Mouse (Mus musculus) olfactory bulb, adult 2 months (tissue): ENCODE data around the gene Dip2c. TPM values are rescaled to one million over a fixed set of nuclear protein-coding genes. Genes with fewer than 3 reads are reported as not detected.

Experiments
- H3K27ac ChIP-seq: fragments of 200-500 bp; 2 replicates; pipeline ENCODE4 v1.5.1; 2012; ENCODE audit warnings: low read depth, low read length; ENCODE audit not compliant: insufficient read depth
- H3K4me1 ChIP-seq: fragments of 200-500 bp; 2 replicates; pipeline ENCODE4 v1.6.1; 2012; ENCODE audit warnings: low read length; ENCODE audit not compliant: control insufficient read depth, insufficient read depth
- H3K4me3 ChIP-seq: fragments of 200-500 bp; 2 replicates; pipeline ENCODE4 v1.5.1; 2012; ENCODE audit warnings: mild to moderate bottlenecking, low read depth, low read length, moderate library complexity; ENCODE audit not compliant: insufficient read depth
- CTCF ChIP-seq: fragments of 200-500 bp; IDR thresholded peaks from 2 replicates; pipeline ENCODE4 v1.5.1; 2012; ENCODE audit warnings: low read depth, mild to moderate bottlenecking, low read length, moderate library complexity; ENCODE audit not compliant: insufficient read depth
- POLR2A ChIP-seq: fragments of 200-500 bp; IDR thresholded peaks from 2 replicates; pipeline ENCODE4 v1.6.1; 2012; ENCODE audit warnings: mild to moderate bottlenecking, low read depth, low read length, moderate library complexity; ENCODE audit not compliant: insufficient read depth
- WGBS: fragments of 180-500 bp; shearing (Covaris S2); methylation state at CpG from one replicate; pipeline ENCODE4 v1.1.7; 2018; 5-methylcytosine and 5-hydroxymethylcytosine counted together
- polyA plus RNA-seq: library from polyadenylated mRNA; stranded (reverse); fragments of >200 nt; gene quantifications from 2 replicates; pipeline ENCODE4 v1.2.4, GENCODE M21; 2012; ENCODE audit warnings: low replicate concordance; ENCODE audit not compliant: missing spikeins, insufficient read depth, insufficient read length

The Dip2c gene
- polyA plus RNA-seq, 1 experiment, result 117 TPM

DNA sequence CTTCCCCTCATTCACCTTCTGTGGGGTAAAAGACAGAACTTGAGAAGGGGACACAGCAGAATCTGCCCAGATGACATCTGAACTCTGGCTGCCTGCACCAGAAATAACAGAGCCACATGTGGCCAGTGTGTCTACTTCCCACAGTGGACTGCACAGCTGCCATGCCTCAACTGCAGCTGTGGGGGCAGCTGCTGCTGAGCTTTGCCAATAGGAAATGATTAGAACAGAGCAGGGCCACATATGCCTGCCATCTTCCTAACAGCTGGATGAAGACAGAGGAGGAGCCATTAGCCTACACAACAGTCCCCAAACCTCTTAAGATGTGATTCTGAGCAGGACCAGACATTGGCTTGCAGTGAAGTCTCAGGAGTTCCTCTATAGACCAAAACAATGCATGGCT, 419.5 kb downstream of the Dip2c start:
- TF ChIP-seq CTCF, result no peak
- TF ChIP-seq POLR2A, result no peak
- no peak overlapping the region for H3K27ac ChIP-seq
- H3K4me3 ChIP-seq, result no peak overlapping the region
- H3K4me1 ChIP-seq, result no peaks in the 10 kb centered on the region

DNA sequence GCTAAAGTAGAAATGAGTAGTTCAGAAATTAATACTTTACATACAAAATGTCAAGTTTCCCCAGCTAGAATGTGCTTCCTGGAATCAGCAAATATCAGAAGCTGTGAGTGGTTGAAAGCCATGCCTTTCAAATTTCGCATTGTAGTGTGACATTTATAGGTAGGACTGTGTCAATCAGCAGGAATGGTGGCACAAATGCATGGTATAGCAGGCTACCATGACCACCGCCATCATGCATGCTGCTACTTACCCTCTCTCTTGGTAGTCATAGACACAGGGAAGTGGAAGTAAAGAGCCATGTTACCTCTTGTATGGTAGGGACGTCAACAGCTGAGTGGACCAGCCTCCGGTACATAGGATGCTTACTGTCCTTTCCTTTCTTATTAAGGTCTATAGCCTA, 421.0 kb downstream of the Dip2c start:
- TF ChIP-seq CTCF (no peak), POLR2A (no peak)
- Histone ChIP-seq H3K27ac (no peak overlapping the region), H3K4me3 (no peak overlapping the region), H3K4me1 (no peaks in the 10 kb centered on the region)
- WGBS, result 97% methylated on average over 4 of the region's 4 CpGs

DNA sequence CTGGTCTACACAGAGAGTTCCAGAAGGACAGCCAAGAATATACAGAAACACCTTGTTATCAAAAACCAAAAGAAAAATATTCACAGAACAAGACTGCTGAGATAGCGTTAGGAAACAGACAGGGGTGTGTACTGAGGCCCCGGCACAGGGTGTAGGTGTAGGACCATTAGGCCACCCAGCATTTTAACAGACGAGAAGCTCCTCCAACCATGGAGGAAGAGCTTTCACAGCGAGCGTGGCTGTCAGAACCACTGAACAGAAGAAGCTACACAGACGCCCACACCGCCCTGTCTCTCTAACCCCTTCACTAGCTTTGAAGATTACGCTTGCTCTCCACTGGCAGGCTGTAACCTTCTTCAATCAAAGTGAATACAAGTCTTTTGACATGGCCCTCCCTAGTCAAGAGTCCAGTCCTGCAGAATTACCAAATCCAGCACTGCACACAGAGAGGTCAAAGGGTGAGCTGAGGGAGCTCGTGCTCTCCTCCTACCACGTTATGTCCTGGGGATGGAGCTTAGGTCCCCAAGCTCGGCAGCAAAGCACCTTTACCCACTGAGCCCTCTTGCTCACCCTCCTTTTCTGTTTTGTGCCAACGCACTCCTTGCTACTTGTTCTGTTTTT, 426.4 kb downstream of the Dip2c start:
- TF ChIP-seq CTCF (no peak), POLR2A (no peak)
- no peak overlapping the region for H3K4me3 ChIP-seq
- H3K27ac ChIP-seq, result no peak overlapping the region
- H3K4me1 ChIP-seq, result peaks cover 5% of the 10 kb centered on the region; the same call in 1 of the 2 replicates
- WGBS, result 60% methylated on average over 12 of the region's 12 CpGs

DNA sequence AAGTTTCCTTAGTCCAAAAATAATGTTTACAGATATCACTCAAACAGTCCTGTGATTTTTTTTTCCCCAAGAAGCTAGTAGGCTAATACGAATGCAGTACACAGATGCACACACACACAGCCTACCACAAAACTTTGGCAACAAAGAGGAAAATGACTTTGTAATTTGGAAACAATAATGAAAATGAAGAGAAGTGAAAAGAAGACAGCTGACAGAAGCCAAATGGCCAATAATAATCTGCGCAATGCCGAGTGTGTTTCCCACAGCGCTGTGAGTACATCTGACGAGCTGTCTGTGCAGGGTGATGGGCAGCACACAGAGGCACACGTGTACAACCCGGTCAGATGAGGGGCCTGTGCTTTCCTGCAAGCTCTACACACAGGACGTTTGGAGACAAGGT, 430.4 kb downstream of the Dip2c start:
- no peak overlapping the region for H3K27ac ChIP-seq
- 93% methylated on average over 8 of the region's 8 CpGs for WGBS
- no peak for TF ChIP-seq CTCF
- no peak for TF ChIP-seq POLR2A
- no peak overlapping the region for H3K4me3 ChIP-seq
- peaks cover 5% of the 10 kb centered on the region; the same call in 1 of the 2 replicates for H3K4me1 ChIP-seq

DNA sequence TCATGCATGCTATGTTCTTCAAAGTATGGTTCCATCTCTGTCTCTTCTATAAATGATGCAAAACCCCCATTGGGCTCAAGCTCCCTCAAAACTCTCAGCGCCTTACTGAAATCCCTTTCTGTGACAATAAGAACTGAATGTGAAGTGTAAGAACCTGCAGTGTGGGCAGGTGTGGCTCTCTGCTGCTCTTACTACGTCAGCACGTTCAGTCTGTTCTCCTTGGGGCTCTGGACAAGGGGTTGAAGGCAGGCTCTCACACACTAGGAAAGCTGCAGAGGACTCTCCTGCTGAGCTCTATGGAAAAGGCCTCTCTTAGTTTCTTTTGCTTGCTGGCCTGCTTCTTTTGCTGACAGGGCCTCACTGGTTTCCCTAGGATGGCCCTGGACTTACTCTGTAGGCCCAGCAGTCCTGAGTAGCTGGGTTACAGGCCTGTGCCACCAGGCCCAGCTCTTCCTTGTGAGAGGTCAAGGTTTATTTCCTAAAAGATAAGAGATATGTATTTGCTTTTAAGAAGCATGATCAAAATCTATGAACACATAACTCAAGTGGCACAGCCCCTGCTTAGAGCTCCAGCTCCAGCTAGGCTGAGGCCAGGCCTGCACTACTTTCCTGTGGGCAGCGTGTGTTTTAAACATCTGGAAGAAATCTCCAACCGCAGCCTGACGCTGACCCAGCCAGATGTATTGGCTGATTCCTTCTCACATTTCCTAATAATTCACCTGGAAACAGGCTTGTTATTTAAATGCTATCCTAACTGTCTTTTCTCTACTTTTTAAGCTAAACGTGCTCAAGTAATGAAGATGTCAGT, 432.3 kb downstream of the Dip2c start:
- no peak for TF ChIP-seq CTCF
- no peak for TF ChIP-seq POLR2A
- H3K4me1 ChIP-seq, result no peaks in the 10 kb centered on the region; the same call in 1 of the 2 replicates
- WGBS, result 87% methylated on average over 7 of the region's 7 CpGs
- H3K27ac ChIP-seq, result no peak overlapping the region
- H3K4me3 ChIP-seq, result no peak overlapping the region

DNA sequence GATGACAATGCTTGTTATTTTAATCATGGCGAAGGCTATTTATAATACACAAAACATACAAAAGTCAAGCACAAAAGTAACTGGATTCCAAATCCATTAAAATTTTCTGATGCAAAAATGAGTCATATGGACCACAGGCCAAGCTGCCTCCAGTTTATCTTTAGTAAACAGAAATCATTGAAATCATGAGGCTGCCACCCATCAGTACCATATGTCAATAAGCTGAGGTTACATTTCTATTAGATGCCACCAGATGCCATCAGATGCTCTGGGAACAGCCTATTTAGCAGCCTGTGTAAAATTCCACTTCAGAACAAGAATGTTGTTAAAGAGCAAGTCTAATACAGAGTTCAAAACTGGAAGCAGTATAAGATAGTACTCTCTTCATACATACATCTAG, 436.1 kb downstream of the Dip2c start:
- Histone ChIP-seq H3K4me1 (no peaks in the 10 kb centered on the region; the same call in 1 of the 2 replicates), H3K27ac (no peak overlapping the region), H3K4me3 (no peak overlapping the region)
- 94% methylated on average over 1 of the region's 1 CpGs for WGBS
- TF ChIP-seq POLR2A (no peak), CTCF (no peak)

DNA sequence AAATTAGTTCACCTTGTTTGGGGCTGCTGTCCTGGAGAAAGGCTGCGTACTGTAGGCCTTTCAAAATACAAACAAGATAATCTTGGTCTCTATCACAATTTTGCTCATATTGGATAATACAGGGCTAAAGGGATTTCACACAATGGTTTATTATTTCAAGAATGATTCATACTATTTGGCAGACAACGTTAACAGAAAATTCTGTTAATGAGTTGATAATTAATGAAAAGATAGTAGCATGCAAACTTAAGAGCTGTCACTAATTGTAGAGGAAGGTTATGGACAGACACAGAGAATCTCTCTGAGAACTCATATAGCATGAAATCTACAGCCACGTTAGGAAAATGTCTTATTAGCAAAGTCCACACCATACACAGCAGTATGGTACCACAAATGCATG, 436.6 kb downstream of the Dip2c start:
- Histone ChIP-seq H3K4me1 (no peaks in the 10 kb centered on the region; the same call in 1 of the 2 replicates), H3K27ac (no peak overlapping the region), H3K4me3 (no peak overlapping the region)
- WGBS, result 74% methylated on average over 3 of the region's 3 CpGs
- TF ChIP-seq POLR2A (no peak), CTCF (no peak)

DNA sequence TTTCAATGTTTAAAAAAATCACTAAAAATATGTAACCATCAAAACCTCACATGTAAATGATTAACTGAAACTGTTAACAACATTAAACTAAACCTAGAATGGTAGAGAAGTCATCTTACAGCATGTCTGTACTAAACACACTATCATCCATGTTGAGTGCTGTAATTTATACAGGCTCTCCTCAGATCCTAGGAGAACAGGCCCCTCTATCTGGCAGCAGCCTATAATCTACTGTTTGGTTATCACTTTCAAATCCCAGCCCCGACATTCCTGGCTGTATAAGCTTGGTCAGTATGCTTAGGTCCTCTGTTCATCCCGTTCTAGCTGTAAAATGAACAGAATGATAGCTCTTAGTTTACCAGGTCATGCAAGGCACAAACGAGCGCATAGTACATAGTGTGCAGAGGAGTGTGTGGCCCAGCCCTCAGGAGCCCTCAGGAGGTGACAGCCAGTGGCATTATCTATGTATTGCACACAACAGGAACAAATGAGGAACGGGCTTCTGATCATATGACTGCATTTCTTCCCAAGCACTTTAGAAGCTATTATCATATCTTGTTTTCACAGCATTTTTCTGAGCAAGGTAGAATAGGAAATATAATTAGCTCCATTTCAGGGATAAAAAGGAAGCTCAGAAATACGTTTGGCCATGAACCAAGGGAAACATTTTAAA, 437.3 kb downstream of the Dip2c start:
- Histone ChIP-seq H3K27ac (no peak overlapping the region), H3K4me1 (no peaks in the 10 kb centered on the region; the same call in 1 of the 2 replicates), H3K4me3 (no peak overlapping the region)
- WGBS, result 76% methylated on average over 6 of the region's 6 CpGs
- TF ChIP-seq POLR2A (no peak), CTCF (no peak)

DNA sequence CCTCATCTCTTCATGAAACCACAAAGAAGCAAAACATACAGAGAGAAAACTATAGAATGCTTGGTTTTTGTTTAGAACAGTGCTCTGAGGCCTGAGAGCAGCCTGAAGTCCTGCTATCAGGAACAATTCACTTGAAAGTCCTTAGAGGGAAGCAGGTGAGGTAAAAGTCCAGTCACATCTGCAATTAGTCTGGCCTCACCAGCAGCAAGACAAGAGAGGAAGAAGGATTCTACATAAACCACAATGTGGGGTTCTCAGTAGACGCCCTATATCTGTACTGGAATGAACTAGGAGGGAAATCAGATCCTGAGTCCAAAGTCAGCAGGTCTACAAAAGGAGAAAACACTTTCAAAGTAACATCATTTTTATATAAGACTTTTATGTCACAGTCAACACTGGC, 438.9 kb downstream of the Dip2c start:
- WGBS, result 91% methylated on average over 1 of the region's 1 CpGs
- no peak for TF ChIP-seq POLR2A
- TF ChIP-seq CTCF, result no peak
- no peaks in the 10 kb centered on the region for H3K4me1 ChIP-seq
- no peak overlapping the region for H3K4me3 ChIP-seq
- no peak overlapping the region for H3K27ac ChIP-seq

Other genes with a start within 250 kb of the Dip2c start
- not detected in 2 replicates for gene Larp4b, start 182.6 kb upstream of the Dip2c start, polyA plus RNA-seq